Mouse (Mus musculus): ENCODE data around the gene Rplp0.
A peak's percentile ranks its signal among the peaks of the same experiment; 100 is the strongest.

The Rplp0 gene

DNA sequence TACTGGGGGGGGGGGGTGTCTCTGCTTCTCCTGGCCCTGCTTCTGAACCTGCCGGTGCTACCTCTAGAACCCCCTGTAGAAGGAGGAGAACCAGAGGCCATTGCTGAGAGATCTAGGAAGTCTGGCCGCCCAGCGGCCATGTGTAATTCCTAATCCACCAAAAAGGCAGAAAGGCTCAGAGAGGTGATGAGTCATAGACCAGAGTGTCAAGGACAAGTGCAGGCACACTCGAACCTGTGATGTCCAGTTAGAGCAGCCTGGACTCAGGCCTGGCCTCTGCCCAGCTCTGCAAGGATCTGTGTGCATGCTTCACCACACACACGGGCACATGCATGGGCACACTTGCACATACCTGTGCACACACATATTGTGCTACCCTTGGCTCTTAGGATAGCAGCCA, 31.1 kb upstream of the Rplp0 start:
- no peak for DNase-seq

DNA sequence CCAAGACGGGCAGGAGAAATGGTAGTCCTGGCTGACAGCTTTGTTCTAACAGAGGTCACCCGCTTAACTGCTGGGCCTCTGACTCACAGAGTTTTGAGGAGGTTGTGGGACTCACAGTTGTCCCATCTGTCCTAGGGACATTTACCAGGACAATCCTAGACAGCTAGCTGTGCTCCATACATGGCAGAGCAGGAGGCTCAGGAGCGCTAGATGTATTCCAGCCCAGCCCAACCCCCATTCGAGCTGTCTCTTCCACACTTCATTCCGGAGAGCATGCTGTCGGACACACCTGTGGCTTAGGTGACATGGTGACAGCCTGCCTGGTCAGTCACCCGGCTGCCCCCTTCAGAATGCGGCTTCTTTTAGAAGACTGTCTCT, 29.9 kb upstream of the Rplp0 start:
- no peak for DNase-seq

DNA sequence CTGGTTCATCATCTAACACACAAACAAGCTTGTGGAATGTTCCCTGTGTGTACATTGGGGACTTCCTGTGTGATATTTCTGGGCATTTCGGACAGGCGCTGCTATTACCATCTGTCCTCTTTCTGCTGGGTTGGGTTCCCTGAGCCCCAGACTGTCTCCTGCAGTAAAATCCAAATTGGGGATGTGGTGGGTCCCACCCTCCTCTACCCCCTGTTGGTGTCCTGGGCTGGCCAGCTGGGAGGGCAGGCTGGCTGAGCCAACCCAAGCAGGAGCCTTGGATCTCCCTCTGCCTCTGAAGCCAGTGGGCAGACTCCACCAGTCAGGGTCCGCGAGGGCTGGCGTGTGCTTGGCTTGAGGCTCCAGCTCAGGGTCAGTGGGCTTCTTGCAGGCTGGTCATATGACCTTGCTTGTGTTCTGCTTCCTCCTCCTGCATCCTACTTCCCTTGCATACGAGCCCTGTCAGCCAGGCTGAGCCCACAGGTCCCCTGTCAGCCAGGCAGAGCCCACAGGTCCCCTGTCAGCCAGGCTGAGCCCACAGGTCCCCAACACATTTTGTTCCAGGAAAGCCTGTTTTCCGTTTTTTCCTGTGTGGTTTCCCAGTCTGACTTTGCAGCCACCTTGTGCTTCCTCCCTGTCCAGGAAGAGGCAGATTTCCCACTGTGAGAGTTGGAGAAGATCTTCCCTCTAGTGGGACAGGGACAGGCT, 29.4 kb upstream of the Rplp0 start:
- DNase-seq: no peak

DNA sequence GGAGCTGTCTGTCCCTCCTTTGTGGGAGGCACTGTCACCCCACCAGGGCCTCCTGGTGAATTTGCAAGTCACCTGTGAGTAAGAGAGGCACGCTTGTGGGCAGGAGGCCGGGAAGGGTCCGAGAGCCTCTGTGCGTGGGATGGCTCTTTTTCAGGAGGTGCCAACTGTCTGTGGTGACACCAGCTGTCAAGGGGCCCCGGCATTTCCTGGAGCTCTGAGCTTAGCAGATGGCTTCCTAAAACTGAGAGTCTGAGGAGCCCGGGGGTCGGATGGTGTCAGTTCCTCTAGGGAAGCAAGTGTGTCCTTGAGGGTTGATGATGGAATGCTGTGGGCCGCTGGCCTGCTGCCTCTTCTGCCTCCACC, 28.8 kb upstream of the Rplp0 start:
- DNase-seq: no peak

DNA sequence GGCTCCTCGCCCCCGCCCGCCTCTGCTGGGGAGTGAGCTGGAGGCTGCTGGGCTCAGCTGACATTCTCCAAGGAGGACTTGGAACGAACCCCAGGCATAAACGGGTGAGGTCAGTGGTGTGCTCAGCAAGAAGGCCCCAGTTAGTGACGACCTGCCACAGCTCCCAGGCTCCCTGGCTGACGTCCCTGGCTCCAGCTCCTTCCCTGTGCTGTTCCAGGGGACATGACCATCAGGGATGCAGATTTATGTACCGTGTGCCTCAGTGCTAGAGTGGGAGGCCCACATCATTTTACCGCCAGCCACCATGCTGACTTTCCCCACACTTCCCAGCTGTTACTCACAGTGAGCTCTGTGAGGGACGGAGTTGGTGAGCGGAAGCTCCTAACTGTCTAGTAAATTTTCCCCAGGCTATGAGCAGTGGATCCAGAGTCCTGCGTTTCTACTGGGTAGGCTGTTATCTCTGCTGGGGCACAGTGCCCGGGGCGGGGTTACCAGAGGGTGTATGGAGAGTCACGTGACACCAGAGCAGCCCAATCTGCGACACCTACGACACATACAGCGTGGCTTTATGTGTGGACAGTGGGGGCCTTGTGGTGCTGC, 27.5 kb upstream of the Rplp0 start:
- DNase-seq: peak; percentile 83

DNA sequence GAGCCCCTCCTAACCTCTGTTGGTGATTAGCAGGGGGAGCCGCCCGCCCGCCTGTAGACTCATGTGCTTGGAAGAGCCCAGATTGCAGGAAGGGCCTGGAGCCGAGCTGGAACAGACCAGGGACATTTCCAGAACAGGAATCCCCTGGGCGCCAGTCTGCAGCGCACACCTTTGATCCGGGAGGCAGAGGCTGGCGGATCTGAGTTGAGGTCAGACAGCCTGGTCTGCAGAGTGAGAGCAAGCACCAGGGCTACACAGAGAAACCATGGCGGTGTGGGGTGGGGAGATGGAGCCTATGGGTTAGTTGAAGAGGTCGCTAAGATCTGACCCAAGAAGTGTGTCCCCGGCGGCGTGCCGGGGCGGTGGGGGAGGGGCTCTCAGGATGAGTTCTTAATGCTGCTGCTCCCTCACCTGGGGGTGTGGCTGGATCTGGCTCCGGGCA, 25.0 kb upstream of the Rplp0 start:
- no peak for DNase-seq

DNA sequence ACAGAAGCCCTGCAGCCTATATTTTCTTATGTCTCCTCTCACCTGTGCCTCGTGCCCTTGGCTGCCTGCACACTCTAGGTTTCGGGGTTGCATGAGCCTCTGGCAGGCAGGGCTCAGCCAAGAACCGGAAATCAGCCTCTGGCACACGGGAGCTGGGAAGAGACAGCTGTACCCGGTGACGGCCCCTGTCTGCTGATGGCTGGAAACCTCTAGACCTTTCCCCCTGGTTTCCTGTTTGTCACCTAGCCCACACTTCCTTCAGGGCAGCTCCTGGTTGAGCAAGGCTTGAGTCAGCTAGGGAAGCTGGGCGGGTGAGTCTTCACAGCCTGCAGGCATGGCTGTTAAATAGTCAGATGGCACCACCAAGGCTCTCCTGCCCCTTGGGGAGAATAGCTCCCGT, 24.4 kb upstream of the Rplp0 start:
- DNase-seq: peak; percentile 48

DNA sequence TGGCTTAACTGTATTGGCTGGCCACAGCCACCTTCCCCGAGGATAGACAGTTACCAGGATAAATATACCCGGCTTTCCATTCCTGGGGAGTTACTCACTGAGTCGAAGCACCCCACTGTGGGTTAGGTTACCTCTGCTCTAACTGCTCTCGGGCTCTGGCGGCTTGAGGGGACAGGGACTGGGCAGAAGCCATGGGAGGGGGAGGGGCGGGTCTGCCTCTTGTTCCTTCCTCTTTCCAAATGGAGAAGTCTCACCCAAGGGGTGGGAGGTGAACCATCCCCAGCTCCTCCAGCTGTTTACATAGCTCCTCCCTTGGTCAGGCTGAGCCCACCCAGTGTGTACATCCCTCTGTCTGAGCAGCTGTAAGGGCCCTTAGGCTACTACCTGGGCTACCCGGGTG, 23.6 kb upstream of the Rplp0 start:
- peak; percentile 63 for DNase-seq

GRCm38 (mm10) chr5:115538017-115538692, 21.1 kb upstream of the Rplp0 start:
- DNase-seq: no peak

DNA sequence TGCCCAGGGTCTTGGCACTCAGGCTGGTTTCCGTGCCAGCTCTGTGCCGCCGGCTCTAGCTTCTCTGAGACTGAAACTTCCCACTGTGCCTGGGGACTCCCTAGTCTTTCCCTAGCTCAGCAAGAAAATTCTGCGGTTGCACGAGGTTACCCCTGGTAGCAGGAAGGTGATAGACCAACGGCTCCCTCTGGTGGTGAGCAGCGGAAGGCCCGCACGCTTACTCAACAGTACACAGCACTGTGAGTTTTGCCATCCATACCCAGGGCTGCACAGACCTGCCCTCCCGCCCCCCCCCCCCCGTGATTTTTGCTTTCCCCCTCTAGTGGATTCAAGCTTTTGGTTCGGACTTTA, 20.6 kb upstream of the Rplp0 start:
- DNase-seq: peak; percentile 97

GRCm38 (mm10) chr5:115542635-115543384, 16.5 kb upstream of the Rplp0 start:
- DNase-seq: no peak

GRCm38 (mm10) chr5:115543509-115544253, 15.6 kb upstream of the Rplp0 start:
- DNase-seq: peak; percentile 76

DNA sequence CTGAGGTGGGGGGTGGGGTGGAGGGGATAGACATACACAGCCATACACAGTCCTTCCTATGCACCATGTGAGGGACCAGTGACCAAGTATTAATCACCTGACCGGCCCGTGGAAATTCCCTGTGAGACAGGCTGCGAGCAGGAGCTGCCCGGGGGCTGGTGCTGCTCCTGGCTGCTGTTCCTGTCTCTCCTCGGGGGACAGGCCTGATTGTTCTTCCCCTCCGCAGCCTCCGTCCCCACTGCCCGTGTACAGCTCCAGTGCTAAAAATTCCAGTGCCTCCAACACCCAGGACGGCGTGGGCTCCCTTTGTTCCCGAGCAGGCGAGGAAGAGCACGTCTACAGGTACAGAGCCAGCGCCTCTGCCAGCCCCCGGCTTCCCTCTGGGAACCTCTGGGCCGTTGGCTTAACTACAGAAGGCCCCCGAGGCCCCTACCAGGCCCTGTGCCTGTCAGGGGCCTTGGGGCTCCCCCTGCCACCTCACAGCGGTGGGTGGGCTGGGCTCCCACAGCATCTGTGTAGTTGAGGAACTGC, 14.5 kb upstream of the Rplp0 start:
- DNase-seq: no peak

GRCm38 (mm10) chr5:115545636-115546035, 13.6 kb upstream of the Rplp0 start:
- peak; percentile 75 for DNase-seq

GRCm38 (mm10) chr5:115546536-115546935, 12.7 kb upstream of the Rplp0 start:
- no peak for DNase-seq

- DNase-seq: no peak
Measured at GRCm38 (mm10) chr5:115547014-115547413, 12.3 kb upstream of the Rplp0 start.

- DNase-seq: no peak
Measured at GRCm38 (mm10) chr5:115547421-115547820, 11.8 kb upstream of the Rplp0 start.

DNA sequence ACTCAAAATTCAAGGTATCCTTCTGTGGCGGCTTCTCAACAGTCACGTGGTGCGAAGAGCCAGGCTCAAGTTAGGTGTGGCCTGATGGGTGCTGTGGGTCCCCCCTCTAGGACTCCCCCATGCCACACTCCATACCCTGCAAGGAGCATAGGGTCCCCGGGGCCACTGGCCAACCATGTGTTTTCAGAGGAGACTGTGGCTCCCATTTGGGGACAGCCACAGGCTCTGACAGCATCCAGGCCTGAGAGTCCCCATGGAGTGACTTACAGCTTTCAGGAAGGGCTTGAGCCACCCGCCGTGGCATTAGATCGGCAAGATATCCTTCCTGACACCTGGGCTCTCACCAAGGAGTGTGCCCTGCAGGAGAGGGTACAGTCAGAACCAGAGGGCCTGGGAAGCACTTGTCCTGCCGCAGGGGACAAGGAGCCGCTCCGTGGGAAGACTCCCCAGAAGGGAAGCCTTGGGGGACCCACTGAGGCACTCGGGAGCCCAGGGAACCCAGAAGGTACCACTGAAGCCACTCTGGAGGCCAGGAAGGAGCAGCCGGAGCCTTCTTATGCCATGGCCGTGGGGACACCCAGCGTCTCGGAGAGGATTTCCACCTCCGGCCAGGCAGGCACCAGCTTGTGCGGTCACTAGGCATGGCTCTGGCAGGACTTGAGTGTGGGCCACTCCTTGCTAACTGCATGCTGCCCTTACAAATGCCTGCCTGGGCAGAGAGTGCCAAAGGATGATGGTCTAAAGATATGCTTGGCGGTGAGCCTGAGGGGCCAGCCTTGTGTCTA, 10.6 kb upstream of the Rplp0 start:
- no peak for DNase-seq

GRCm38 (mm10) chr5:115550482-115551005, 8.7 kb upstream of the Rplp0 start:
- no peak for DNase-seq

DNA sequence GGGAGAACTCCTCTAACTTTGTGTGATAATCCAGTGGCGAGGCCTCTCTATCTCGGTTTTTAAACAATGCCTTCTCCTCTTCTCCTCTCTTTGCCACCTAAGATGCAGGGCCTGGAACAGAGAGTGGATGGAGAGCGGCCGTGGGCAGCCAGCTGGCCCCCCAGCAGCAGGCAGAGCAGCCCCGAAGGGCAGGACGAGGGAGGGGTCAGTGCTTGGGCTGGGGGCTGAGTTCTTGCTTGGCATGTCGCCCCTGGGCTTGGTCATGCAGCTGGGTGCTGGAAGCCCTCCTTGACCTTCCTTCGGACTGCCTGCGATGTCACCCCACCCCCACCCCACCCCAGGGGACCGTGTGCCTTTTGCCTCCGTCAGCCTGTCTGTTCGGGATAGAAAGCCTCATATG, 7.9 kb upstream of the Rplp0 start:
- no peak for DNase-seq

- no peak for DNase-seq
Measured at GRCm38 (mm10) chr5:115551799-115552198, 7.5 kb upstream of the Rplp0 start.
